Mouse (Mus musculus): ENCODE data around the gene Cyp39a1. TPM values are rescaled to one million over a fixed set of nuclear protein-coding genes. Genes with fewer than 3 reads are reported as not detected.

Gene Cyp39a1
- polyA plus RNA-seq (2015; fragmentation: Nextera tagmentation; extraction: Ambion mirVana) = 19.1 and 27.1 TPM in 2 replicates

GRCm38 (mm10) chr17:43667290-43667843 is at the start of gene Cyp39a1:
TSS of gene Cyp39a1 (plus strand) at chr17:43667425.
- Histone ChIP-seq H3K4me3 (replicated peaks; ENCODE audit: low read length) (peak within 1 kb of the TSS; percentile 100), H3K9me3 (ENCODE audit: control insufficient read depth, low read length) (no peaks in the 10 kb centered on the region), H3K27me3 (replicated peaks; ENCODE audit: control insufficient read depth, insufficient read depth, low read length) (no peaks in the 10 kb centered on the region), H3K4me1 (replicated peaks; ENCODE audit: control insufficient read depth, insufficient read depth, low read length) (peaks cover 21% of the 10 kb centered on the region), H3K27ac (ENCODE audit: low read length) (peak within 1 kb of the TSS; percentile 73), H3K9ac (replicated peaks; ENCODE audit: low read depth, low read length) (peak within 1 kb of the TSS; percentile 99), H3K36me3 (ENCODE audit: control insufficient read depth, insufficient read depth) (peaks cover 5% of the 10 kb centered on the region; the same call in 1 of the 2 replicates), H3K4me2 (ENCODE audit: low read length) (peak within 1 kb of the TSS; percentile 80)
- peak; percentile 11; the same call in 1 of the 2 replicates for ATAC-seq
- under 1% methylated on average over 17 of the region's 17 CpGs for WGBS

- Histone ChIP-seq H3K4me2 (ENCODE audit: low read length) (no peak overlapping the region), H3K9ac (replicated peaks; ENCODE audit: low read depth, low read length) (no peak overlapping the region), H3K27ac (ENCODE audit: low read length) (no peak overlapping the region), H3K4me1 (replicated peaks; ENCODE audit: control insufficient read depth, insufficient read depth, low read length) (no peaks in the 10 kb centered on the region), H3K9me3 (ENCODE audit: control insufficient read depth, low read length) (no peaks in the 10 kb centered on the region), H3K27me3 (replicated peaks; ENCODE audit: control insufficient read depth, insufficient read depth, low read length) (no peaks in the 10 kb centered on the region), H3K4me3 (replicated peaks; ENCODE audit: low read length) (no peak overlapping the region), H3K36me3 (ENCODE audit: control insufficient read depth, insufficient read depth) (no peaks in the 10 kb centered on the region)
- no peak for ATAC-seq
- 92% methylated on average over 9 of the region's 9 CpGs for WGBS
These were observed 48.1 kb upstream of the Cyp39a1 start for GRCm38 (mm10) chr17:43619156-43619555.

- H3K27me3 ChIP-seq (replicated peaks; ENCODE audit: control insufficient read depth, insufficient read depth, low read length) = no peaks in the 10 kb centered on the region
- WGBS = 92% methylated on average over 10 of the region's 10 CpGs
- H3K4me2 ChIP-seq (ENCODE audit: low read length) = no peak overlapping the region
- H3K4me3 ChIP-seq (replicated peaks; ENCODE audit: low read length) = no peak overlapping the region
- no peak overlapping the region for H3K9ac ChIP-seq (replicated peaks; ENCODE audit: low read depth, low read length)
- no peaks in the 10 kb centered on the region; the same call in 1 of the 2 replicates for H3K9me3 ChIP-seq (ENCODE audit: control insufficient read depth, low read length)
- H3K27ac ChIP-seq (ENCODE audit: low read length) = no peak overlapping the region
- H3K36me3 ChIP-seq (ENCODE audit: control insufficient read depth, insufficient read depth) = no peaks in the 10 kb centered on the region
- no peak for ATAC-seq
- H3K4me1 ChIP-seq (replicated peaks; ENCODE audit: control insufficient read depth, insufficient read depth, low read length) = no peaks in the 10 kb centered on the region
These were observed 45.1 kb upstream of the Cyp39a1 start for GRCm38 (mm10) chr17:43622076-43622475.

- peaks cover 16% of the 10 kb centered on the region for H3K27me3 ChIP-seq (replicated peaks; ENCODE audit: control insufficient read depth, insufficient read depth, low read length)
- WGBS = 91% methylated on average over 10 of the region's 10 CpGs
- H3K4me2 ChIP-seq (ENCODE audit: low read length) = no peak overlapping the region
- no peak for ATAC-seq
- H3K9me3 ChIP-seq (ENCODE audit: control insufficient read depth, low read length) = peaks cover 4% of the 10 kb centered on the region; the same call in 1 of the 2 replicates
- no peaks in the 10 kb centered on the region for H3K36me3 ChIP-seq (ENCODE audit: control insufficient read depth, insufficient read depth)
- peaks cover 14% of the 10 kb centered on the region for H3K4me1 ChIP-seq (replicated peaks; ENCODE audit: control insufficient read depth, insufficient read depth, low read length)
- no peak overlapping the region for H3K27ac ChIP-seq (ENCODE audit: low read length)
- H3K4me3 ChIP-seq (replicated peaks; ENCODE audit: low read length) = no peak overlapping the region
- no peak overlapping the region for H3K9ac ChIP-seq (replicated peaks; ENCODE audit: low read depth, low read length)
These were observed 39.0 kb upstream of the Cyp39a1 start for GRCm38 (mm10) chr17:43628246-43628645.

- WGBS = 21% methylated on average over 24 of the region's 24 CpGs
- Histone ChIP-seq H3K27ac (ENCODE audit: low read length) (no peak overlapping the region), H3K4me1 (replicated peaks; ENCODE audit: control insufficient read depth, insufficient read depth, low read length) (peaks cover 14% of the 10 kb centered on the region), H3K4me3 (replicated peaks; ENCODE audit: low read length) (peak overlapping the region; percentile 51), H3K9ac (replicated peaks; ENCODE audit: low read depth, low read length) (peak overlapping the region; percentile 60; the same call in 1 of the 2 replicates), H3K36me3 (ENCODE audit: control insufficient read depth, insufficient read depth) (no peaks in the 10 kb centered on the region), H3K4me2 (ENCODE audit: low read length) (peak overlapping the region; percentile 90), H3K27me3 (replicated peaks; ENCODE audit: control insufficient read depth, insufficient read depth, low read length) (peaks cover 16% of the 10 kb centered on the region), H3K9me3 (ENCODE audit: control insufficient read depth, low read length) (peaks cover 4% of the 10 kb centered on the region; the same call in 1 of the 2 replicates)
- ATAC-seq = 0 out of 2 replicates have a peak, but pooled peaks have one; percentile 16
These were observed 38.2 kb upstream of the Cyp39a1 start for GRCm38 (mm10) chr17:43629026-43629495.

- Histone ChIP-seq H3K27me3 (replicated peaks; ENCODE audit: control insufficient read depth, insufficient read depth, low read length) (peaks cover 16% of the 10 kb centered on the region), H3K4me3 (replicated peaks; ENCODE audit: low read length) (peak within 1 kb of the TSS; percentile 51), H3K4me2 (ENCODE audit: low read length) (peak within 1 kb of the TSS; percentile 90), H3K9me3 (ENCODE audit: control insufficient read depth, low read length) (peaks cover 4% of the 10 kb centered on the region; the same call in 1 of the 2 replicates), H3K9ac (replicated peaks; ENCODE audit: low read depth, low read length) (peak within 1 kb of the TSS; percentile 60), H3K4me1 (replicated peaks; ENCODE audit: control insufficient read depth, insufficient read depth, low read length) (peaks cover 14% of the 10 kb centered on the region), H3K27ac (ENCODE audit: low read length) (no peak within 1 kb of the TSS), H3K36me3 (ENCODE audit: control insufficient read depth, insufficient read depth) (no peaks in the 10 kb centered on the region)
- WGBS = 2% methylated on average over 83 of the region's 83 CpGs
- peak; percentile 72 for ATAC-seq
These were observed 37.5 kb upstream of the Cyp39a1 start, which contains the start of gene Tdrd6 for GRCm38 (mm10) chr17:43629496-43630426. TSS of gene Tdrd6 (minus strand) at chr17:43630299.

GRCm38 (mm10) chr17:43630427-43630760 is 36.8 kb upstream of the Cyp39a1 start:
- H3K4me3 ChIP-seq (replicated peaks; ENCODE audit: low read length) = peak overlapping the region; percentile 51
- 43% methylated on average over 13 of the region's 13 CpGs for WGBS
- H3K9ac ChIP-seq (replicated peaks; ENCODE audit: low read depth, low read length) = peak overlapping the region; percentile 60; the same call in 1 of the 2 replicates
- H3K27ac ChIP-seq (ENCODE audit: low read length) = no peak overlapping the region
- peaks cover 4% of the 10 kb centered on the region; the same call in 1 of the 2 replicates for H3K9me3 ChIP-seq (ENCODE audit: control insufficient read depth, low read length)
- peaks cover 16% of the 10 kb centered on the region for H3K27me3 ChIP-seq (replicated peaks; ENCODE audit: control insufficient read depth, insufficient read depth, low read length)
- peaks cover 14% of the 10 kb centered on the region for H3K4me1 ChIP-seq (replicated peaks; ENCODE audit: control insufficient read depth, insufficient read depth, low read length)
- H3K4me2 ChIP-seq (ENCODE audit: low read length) = peak overlapping the region; percentile 90
- H3K36me3 ChIP-seq (ENCODE audit: control insufficient read depth, insufficient read depth) = no peaks in the 10 kb centered on the region
- ATAC-seq = peak; percentile 32; the same call in 1 of the 2 replicates

- Histone ChIP-seq H3K27me3 (replicated peaks; ENCODE audit: control insufficient read depth, insufficient read depth, low read length) (no peaks in the 10 kb centered on the region), H3K4me3 (replicated peaks; ENCODE audit: low read length) (no peak overlapping the region), H3K9me3 (ENCODE audit: control insufficient read depth, low read length) (no peaks in the 10 kb centered on the region), H3K9ac (replicated peaks; ENCODE audit: low read depth, low read length) (no peak overlapping the region), H3K27ac (ENCODE audit: low read length) (no peak overlapping the region), H3K4me2 (ENCODE audit: low read length) (no peak overlapping the region), H3K36me3 (ENCODE audit: control insufficient read depth, insufficient read depth) (peaks cover 6% of the 10 kb centered on the region), H3K4me1 (replicated peaks; ENCODE audit: control insufficient read depth, insufficient read depth, low read length) (no peaks in the 10 kb centered on the region)
- no peak for ATAC-seq
- 98% methylated on average over 4 of the region's 4 CpGs for WGBS
These were observed 30.1 kb upstream of the Cyp39a1 start for GRCm38 (mm10) chr17:43637146-43637545.

- H3K27me3 ChIP-seq (replicated peaks; ENCODE audit: control insufficient read depth, insufficient read depth, low read length) = no peaks in the 10 kb centered on the region
- H3K9ac ChIP-seq (replicated peaks; ENCODE audit: low read depth, low read length) = no peak overlapping the region
- no peaks in the 10 kb centered on the region for H3K4me1 ChIP-seq (replicated peaks; ENCODE audit: control insufficient read depth, insufficient read depth, low read length)
- no peak overlapping the region for H3K4me3 ChIP-seq (replicated peaks; ENCODE audit: low read length)
- H3K9me3 ChIP-seq (ENCODE audit: control insufficient read depth, low read length) = no peaks in the 10 kb centered on the region
- no peak overlapping the region for H3K27ac ChIP-seq (ENCODE audit: low read length)
- no peak for ATAC-seq
- H3K4me2 ChIP-seq (ENCODE audit: low read length) = no peak overlapping the region
- WGBS = 88% methylated on average over 1 of the region's 1 CpGs
- peaks cover 22% of the 10 kb centered on the region for H3K36me3 ChIP-seq (ENCODE audit: control insufficient read depth, insufficient read depth)
These were observed 26.4 kb upstream of the Cyp39a1 start for GRCm38 (mm10) chr17:43640825-43641224.

Data from forebrain, embryonic 16.5 days (tissue).